Mouse (Mus musculus) ES-CJ7 (cell line): ENCODE results near the gene Gm14851.
"Not testable (repeated sequence)": the region's sequence is repeated elsewhere in the genome, so short reads cannot be mapped to it uniquely, and the experiment has no call there.

Source experiments
- DNase-seq: peaks from one replicate; pipeline ENCODE4 v3.0.0; 2011; ENCODE audit warnings: low read depth, low spot score

Gm14851 gene

DNA sequence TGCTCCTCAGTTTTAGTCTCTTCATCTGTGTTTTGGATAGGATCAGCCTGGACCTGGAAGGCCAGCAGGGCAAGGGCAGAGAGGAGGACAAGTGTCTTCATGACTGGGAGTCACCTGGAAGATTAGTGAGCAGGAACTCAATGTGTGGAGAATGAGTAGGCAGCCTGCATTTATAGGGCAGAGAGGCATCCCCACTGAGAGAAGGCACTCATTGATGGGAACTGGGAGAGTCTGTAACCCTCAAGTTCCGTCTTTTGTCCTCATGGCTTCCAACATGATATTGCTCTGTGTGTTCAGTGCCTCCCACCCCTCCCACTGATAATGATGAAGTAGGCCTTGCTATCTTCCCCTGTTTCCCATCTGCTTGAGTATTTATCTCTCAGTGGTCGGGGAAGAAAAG, at the start of gene Gm14851:
TSS of gene Gm14851 (minus strand) at position 101 of the 400 bp plus-strand sequence.
- not testable (repeated sequence) for DNase-seq

DNA sequence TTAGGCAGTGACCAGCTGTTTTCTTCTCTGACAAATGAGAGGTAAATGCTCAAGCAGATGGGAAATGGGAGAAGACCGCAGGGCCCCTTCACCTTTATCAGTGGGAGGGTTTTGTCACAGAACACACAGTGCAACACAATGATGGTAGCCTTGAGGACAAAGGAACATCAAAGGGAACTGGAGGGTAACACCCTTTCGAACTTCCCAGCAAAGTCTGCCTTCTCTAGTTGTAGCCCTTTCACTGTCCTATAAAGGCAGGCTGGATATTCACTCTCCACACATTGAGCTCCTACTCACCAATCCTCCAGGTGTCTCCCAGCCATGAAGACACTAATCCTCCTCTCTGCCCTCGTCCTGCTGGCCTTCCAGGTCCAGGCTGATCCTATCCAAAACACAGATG, 38.5 kb upstream of the Gm14851 start, which contains the start of gene Defa30:
TSS of gene Defa30 (plus strand) at position 301 of the 400 bp plus-strand sequence.
- not testable (repeated sequence) for DNase-seq

DNA sequence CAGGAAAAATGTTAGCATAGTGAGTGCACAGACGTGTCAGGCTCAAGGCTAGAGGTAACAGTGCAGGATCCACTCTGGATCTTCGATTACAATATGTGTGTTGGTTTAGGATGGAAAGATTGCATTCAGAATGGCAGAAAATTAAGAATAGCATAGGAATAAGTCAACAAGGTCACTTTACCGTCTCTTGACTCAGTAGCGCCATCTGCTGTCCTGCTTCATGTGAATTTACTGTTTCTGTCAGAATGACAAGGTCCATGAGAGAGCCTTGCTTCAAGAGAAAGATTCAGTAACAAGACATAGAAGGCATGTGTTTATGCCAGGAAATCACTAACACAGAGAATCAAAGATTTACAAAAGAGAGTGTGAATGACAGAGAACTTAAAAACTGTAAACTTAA, 2.7 kb downstream of the Gm14851 start:
- peak; percentile 90 for DNase-seq

DNA sequence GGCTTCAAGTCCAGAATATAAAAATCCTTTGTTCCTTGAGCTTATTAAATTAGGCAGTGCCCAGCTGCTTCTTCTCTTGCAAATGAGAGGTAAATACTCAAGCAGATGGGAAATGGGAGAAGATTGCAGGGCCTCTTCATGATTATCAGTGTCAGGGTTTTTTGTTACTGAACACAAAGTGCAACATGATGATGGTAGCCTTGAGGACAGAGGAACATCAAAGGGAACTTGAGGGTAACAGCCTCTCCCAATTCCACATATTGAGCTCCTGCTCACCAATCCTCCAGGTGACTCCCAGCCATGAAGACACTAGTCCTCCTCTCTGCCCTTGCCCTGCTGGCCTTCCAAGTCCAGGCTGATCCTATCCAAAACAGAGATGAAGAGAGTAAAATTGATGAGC, 11.7 kb downstream of the Gm14851 start, which contains the start of gene Defa25:
TSS of gene Defa25 (plus strand) at position 301 of the 400 bp plus-strand sequence.
- not testable (repeated sequence) for DNase-seq

DNA sequence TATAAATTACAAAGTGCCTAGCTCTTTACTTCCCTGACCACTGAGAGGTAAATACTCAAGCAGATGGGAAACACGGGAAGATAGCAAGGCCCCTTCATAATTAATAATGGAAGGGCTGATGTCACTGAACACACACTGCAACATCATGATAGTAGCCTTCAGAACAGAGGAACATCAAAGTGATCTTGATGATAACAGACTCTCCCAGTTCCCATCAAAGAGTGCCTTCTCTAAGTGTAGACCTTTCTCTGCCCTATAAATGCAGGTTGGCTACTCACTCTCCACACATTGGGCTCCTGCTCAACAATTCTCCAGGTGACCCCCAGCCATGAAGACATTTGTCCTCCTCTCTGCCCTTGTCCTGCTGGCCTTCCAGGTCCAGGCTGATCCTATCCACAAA, 31.1 kb downstream of the Gm14851 start, which contains the start of gene Defa35:
TSS of gene Defa35 (plus strand) at position 301 of the 400 bp plus-strand sequence.
- DNase-seq = not testable (repeated sequence)

GRCm38 (mm10) chr8:21054747-21055146, 41.1 kb downstream of the Gm14851 start, which contains the start of gene Defa23:
Gene Defa23, plus strand, starts transcription at chr8:21055047.
- DNase-seq = not testable (repeated sequence)
